23 mouse cellular contexts compared by ENCODE assay signal in genomic region chr6:48982305-48982704, GRCm38 (mm10). TPM values are rescaled to one million over a fixed set of nuclear protein-coding genes. Genes with fewer than 3 reads are reported as not detected.
DNase-seq lines count a peak whose midpoint lies in the region.
"Had no signal": no experiment of that assay in that cellular context is flagged by ENCODE, and none has a peak within 500 bp of the region (broad histone marks: within the 10 kb centered on the region; RNA-seq: fewer than 3 reads in every experiment).

No protein-coding gene starts in this region.

- intact Hi-C loops in left cerebral cortex, postnatal 14 days (cut with DNase I) = no loop called here

- peak; percentile 8 to 26 for DNase-seq in left cerebral cortex, postnatal 14 days (ENCODE audit: low spot score in 2 of 2)
- no peak for DNase-seq in left cerebral cortex, adult 11 months (ENCODE audit: low spot score)
- DNase-seq in layer of hippocampus, adult 11-12 months (ENCODE audit: low spot score) = peak; percentile 18
- peak; percentile 11 to 23 for DNase-seq in layer of hippocampus, adult 8-10 months (ENCODE audit: low spot score in 2 of 2)
- DNase-seq in right cerebral cortex, postnatal 25 days = peak; percentile 7
- DNase-seq in urinary bladder, adult 18-20 months (ENCODE audit: low spot score in 2 of 2) = no peak
- no peak for DNase-seq in spleen, adult 12 weeks (ENCODE audit: low spot score)
- DNase-seq: adrenal gland, adult 8-10 months; B cell, adult 2 months; cerebellum, adult 18-20 months; cerebellum, postnatal 25 days; embryo, embryonic 11 days; gastrocnemius, postnatal 36 days; heart, postnatal 4 days; kidney, adult 2 months; liver; lung, postnatal 4 days; midbrain, embryonic 14.5 days; retina, postnatal 1 day; spleen, adult 18-20 months had no signal

RNA-seq across cellular contexts. Expression of gene Svs1, which starts 4.4 kb away (rescaled TPM):
- not detected for total RNA-seq in left cerebral cortex, postnatal 14 days (2021)
- not detected for total RNA-seq in layer of hippocampus, adult 8-10 months (2022)
- total RNA-seq: gastrocnemius, adult 18-20 months; gastrocnemius, postnatal 36 days; heart, postnatal 4 days; megakaryocyte-erythroid progenitor cell, adult 5-6 weeks; MEL had no signal

RNA-seq across cellular contexts. Expression of gene Doxl2, which starts 7.5 kb away (rescaled TPM):
- total RNA-seq in left cerebral cortex, postnatal 14 days (2021) = not detected
- total RNA-seq in layer of hippocampus, adult 8-10 months (2022) = not detected
- total RNA-seq: gastrocnemius, adult 18-20 months; gastrocnemius, postnatal 36 days; heart, postnatal 4 days; megakaryocyte-erythroid progenitor cell, adult 5-6 weeks; MEL had no signal

RNA-seq across cellular contexts. Expression of gene 1600015I10Rik, which starts 52.6 kb away (rescaled TPM):
- total RNA-seq in left cerebral cortex, postnatal 14 days (2021) = not detected
- not detected for total RNA-seq in layer of hippocampus, adult 8-10 months (2022)
- total RNA-seq: adrenal gland, adult 8-10 months; gastrocnemius, adult 18-20 months; gastrocnemius, postnatal 36 days; heart, postnatal 4 days; megakaryocyte-erythroid progenitor cell, adult 5-6 weeks; MEL had no signal

RNA-seq across cellular contexts. Expression of gene Gpnmb, which starts 54.0 kb away (rescaled TPM):
- total RNA-seq in left cerebral cortex, postnatal 14 days (2021) = under 1 TPM; 0.70 to 0.99 TPM
- total RNA-seq in layer of hippocampus, adult 8-10 months (2022) = 10 to 100 TPM in 2 of 4 experiments, 1 to 10 TPM in 2; 3.5 to 67.0 (median 21.0) TPM
- total RNA-seq: megakaryocyte-erythroid progenitor cell, adult 5-6 weeks; MEL had no signal

Comparison
In these comparisons a context has a peak if more than half of its experiments do, and no peak if none do; other contexts are left out.
1. DNase-seq: peak in left cerebral cortex, postnatal 14 days (2 of 2), layer of hippocampus, adult 11-12 months (single experiment), layer of hippocampus, adult 8-10 months (2 of 2) and right cerebral cortex, postnatal 25 days (single experiment); none in left cerebral cortex, adult 11 months (single experiment), urinary bladder, adult 18-20 months (0 of 2) and spleen, adult 12 weeks (single experiment).